Comparison of ENCODE assay signal across 18 mouse cellular contexts in genomic region chr3:138248011-138248410, GRCm38 (mm10). TPM values are rescaled to one million over a fixed set of nuclear protein-coding genes. Genes with fewer than 3 reads are reported as not detected.
DNase-seq lines count a peak whose midpoint lies in the region; ATAC-seq and TF ChIP-seq lines count a peak whose summit lies in the region.
"Had no signal": no experiment of that assay in that cellular context is flagged by ENCODE, and none has a peak within 500 bp of the region (broad histone marks: within the 10 kb centered on the region; RNA-seq: fewer than 3 reads in every experiment).

No protein-coding gene starts in this region.

- H3K27me3 ChIP-seq in lung, embryonic 14.5 days (ENCODE audit: insufficient read depth, low read length), result no peaks in the 10 kb centered on the region
- H3K27me3 ChIP-seq in forebrain, embryonic 10.5 days (ENCODE audit: poor library complexity, severe bottlenecking), result no peaks in the 10 kb centered on the region
- H3K27me3 ChIP-seq: liver, embryonic 15.5 days; midbrain, embryonic 13.5 days had no signal

- no peaks in the 10 kb centered on the region for H3K9me3 ChIP-seq in lung, embryonic 14.5 days (ENCODE audit: low read depth, low read length)
- H3K9me3 ChIP-seq in forebrain, embryonic 10.5 days, result no peaks in the 10 kb centered on the region
- H3K9me3 ChIP-seq: liver, embryonic 15.5 days; midbrain, embryonic 13.5 days had no signal

- 0 out of 2 replicates have a peak, but pooled peaks cover 3% of the 10 kb centered on the region for H3K4me1 ChIP-seq in lung, embryonic 14.5 days (ENCODE audit: insufficient read depth)
- H3K4me1 ChIP-seq in forebrain, embryonic 10.5 days, result no peaks in the 10 kb centered on the region
- H3K4me1 ChIP-seq: liver, embryonic 15.5 days; midbrain, embryonic 13.5 days had no signal

- DNase-seq in gastrocnemius, adult 18-20 months (ENCODE audit: low spot score), result peak; percentile 38
- DNase-seq in gastrocnemius, postnatal 25 days, result no peak
- DNase-seq in lung, embryonic 14.5 days, result no peak
- no peak for DNase-seq in lung, postnatal 14 days
- DNase-seq in kidney, adult 18-20 months, result peak; percentile 84
- DNase-seq in kidney, postnatal 36 days, result peak; percentile 94 to 96
- no peak for DNase-seq in forebrain, embryonic 10.5 days (ENCODE audit: extremely low spot score, low spot score)
- DNase-seq in adrenal gland, adult 18-20 months (ENCODE audit: low spot score in 2 of 2), result no peak
- DNase-seq: adrenal gland, postnatal 14 days; right cerebral cortex, postnatal 4 days had no signal

- WGBS in lung, embryonic 14.5 days, result 74% methylated on average over 7 of the region's 7 CpGs
- WGBS in forebrain, embryonic 10.5 days, result 89% methylated on average over 7 of the region's 7 CpGs

- H3K27ac ChIP-seq in lung, embryonic 14.5 days (ENCODE audit: low read depth), result peak overlapping the region; percentile 0; the same call in 1 of the 2 replicates
- no peak overlapping the region for H3K27ac ChIP-seq in forebrain, embryonic 10.5 days
- H3K27ac ChIP-seq: liver, embryonic 15.5 days; midbrain, embryonic 13.5 days had no signal

- no peak for TF ChIP-seq CTCF in lung, embryonic 14.5 days (IDR thresholded peaks at IDR 0.05; ENCODE audit: low read depth)

- 0 out of 2 replicates have a peak, but pooled peaks have one; percentile 39 for ATAC-seq in lung, embryonic 14.5 days (ENCODE audit: insufficient read depth)
- ATAC-seq: midbrain, embryonic 13.5 days had no signal

- no peak overlapping the region for H3K4me2 ChIP-seq in lung, embryonic 14.5 days
- H3K4me2 ChIP-seq: liver, embryonic 15.5 days; midbrain, embryonic 13.5 days had no signal

- H3K9ac ChIP-seq in lung, embryonic 14.5 days, result no peak overlapping the region
- H3K9ac ChIP-seq: liver, embryonic 15.5 days; midbrain, embryonic 13.5 days had no signal

- H3K36me3 ChIP-seq in lung, embryonic 14.5 days (ENCODE audit: insufficient read depth), result no peaks in the 10 kb centered on the region
- no peaks in the 10 kb centered on the region for H3K36me3 ChIP-seq in forebrain, embryonic 10.5 days (replicated peaks)
- H3K36me3 ChIP-seq: liver, embryonic 15.5 days; midbrain, embryonic 13.5 days had no signal

- H3K4me3 ChIP-seq in lung, embryonic 14.5 days (ENCODE audit: low read depth, low read length), result no peak overlapping the region
- H3K4me3 ChIP-seq in forebrain, embryonic 10.5 days, result no peak overlapping the region
- H3K4me3 ChIP-seq: liver, embryonic 15.5 days; midbrain, embryonic 13.5 days had no signal

RNA-seq across cellular contexts. Expression of gene Adh1, which starts 12.8 kb away (rescaled TPM):
- total RNA-seq in gastrocnemius, adult 18-20 months (2021), result 10 to 100 TPM; 18.0 to 28.7 TPM
- 10 to 100 TPM; 25.2 to 50.3 TPM for total RNA-seq in gastrocnemius, postnatal 25 days (2021)
- 883 and 968 TPM in 2 replicates for polyA plus RNA-seq in lung, embryonic 14.5 days (2014; fragmentation: Nextera tagmentation; extraction: Ambion mirVana)
- polyA plus RNA-seq in forebrain, embryonic 10.5 days (2016; fragmentation: Nextera tagmentation; extraction: Ambion mirVana), result 0.17 TPM in 1 of 2 replicates, not detected in the other
- 1,000 to 10,000 TPM in 1 of 2 experiments, 100 to 1,000 TPM in 1; 384 to 6,834 TPM for total RNA-seq in adrenal gland, adult 18-20 months (2021)
- total RNA-seq: common myeloid progenitor, adult 5-6 weeks had no signal

RNA-seq across cellular contexts. Expression of gene Adh7, which starts 30.5 kb away (rescaled TPM):
- total RNA-seq in gastrocnemius, adult 18-20 months (2021), result under 1 TPM; 0.40 to 0.46 TPM
- 1 to 10 TPM in 1 of 2 experiments, under 1 TPM in 1; 0.23 to 1.5 TPM for total RNA-seq in gastrocnemius, postnatal 25 days (2021)
- polyA plus RNA-seq in lung, embryonic 14.5 days (2014; fragmentation: Nextera tagmentation; extraction: Ambion mirVana), result 0.30 and 0.55 TPM in 2 replicates
- polyA plus RNA-seq in forebrain, embryonic 10.5 days (2016; fragmentation: Nextera tagmentation; extraction: Ambion mirVana), result not detected in 2 replicates
- 100 to 1,000 TPM in 1 of 2 experiments, 1 to 10 TPM in 1; 2.8 to 129 TPM for total RNA-seq in adrenal gland, adult 18-20 months (2021)
- total RNA-seq: common myeloid progenitor, adult 5-6 weeks had no signal
- polyA plus RNA-seq: heart, embryonic 14.5 days; limb, embryonic 11.5 days had no signal

RNA-seq across cellular contexts. Expression of gene 4930579F01Rik, which starts 54.4 kb away (rescaled TPM):
- total RNA-seq in gastrocnemius, adult 18-20 months (2021), result not detected
- total RNA-seq in gastrocnemius, postnatal 25 days (2021), result not detected
- polyA plus RNA-seq in lung, embryonic 14.5 days (2014; fragmentation: Nextera tagmentation; extraction: Ambion mirVana), result 0.37 TPM in 1 of 2 replicates, not detected in the other
- polyA plus RNA-seq in forebrain, embryonic 10.5 days (2016; fragmentation: Nextera tagmentation; extraction: Ambion mirVana), result not detected in 2 replicates
- not detected for total RNA-seq in adrenal gland, adult 18-20 months (2021)
- total RNA-seq: adrenal gland, postnatal 14 days; common myeloid progenitor, adult 5-6 weeks; layer of hippocampus, postnatal 14 days had no signal
- polyA plus RNA-seq: heart, embryonic 14.5 days; limb, embryonic 11.5 days; liver, embryonic 15.5 days; midbrain, embryonic 13.5 days; neural tube, embryonic 11.5 days; thymus, postnatal 0 days had no signal

Comparison
In these comparisons a context has a peak if more than half of its experiments do, and no peak if none do; other contexts are left out.
1. DNase-seq: peak in gastrocnemius, adult 18-20 months (single experiment), kidney, adult 18-20 months (single experiment) and kidney, postnatal 36 days (2 of 2); none in gastrocnemius, postnatal 25 days (single experiment), lung, embryonic 14.5 days (single experiment), lung, postnatal 14 days (single experiment), forebrain, embryonic 10.5 days (single experiment) and adrenal gland, adult 18-20 months (0 of 2).
2. RNA of gene Adh1, which starts 12.8 kb away (total RNA-seq): 384 to 6,834 TPM in adrenal gland, adult 18-20 months; 25.2 to 50.3 TPM in gastrocnemius, postnatal 25 days and 18.0 to 28.7 TPM in gastrocnemius, adult 18-20 months; every median in the first group is over 4 times any median in the second.